Mouse (Mus musculus) thymus, postnatal 4 days (tissue): ENCODE measurements around the gene Fgfr2.

ENCODE experiments used
- DNase-seq: peaks from one replicate; pipeline ENCODE4 v3.0.0; 2021

Fgfr2 gene

GRCm38 (mm10) chr7:133123244-133123998 lies at the start of gene Fgfr2:
Gene Fgfr2 (minus strand): TSS chr7:133123350.
- peak; percentile 31 for DNase-seq

- no peak for DNase-seq
Observed at GRCm38 (mm10) chr7:133171403-133172032, 48.4 kb upstream of the Fgfr2 start.

GRCm38 (mm10) chr7:133168928-133169327 lies 45.8 kb upstream of the Fgfr2 start:
- no peak for DNase-seq

GRCm38 (mm10) chr7:133167903-133168302 lies 44.8 kb upstream of the Fgfr2 start:
- no peak for DNase-seq

- no peak for DNase-seq
Observed at GRCm38 (mm10) chr7:133164770-133165169, 41.6 kb upstream of the Fgfr2 start.

- DNase-seq, result no peak
Observed at GRCm38 (mm10) chr7:133163011-133163410, 39.9 kb upstream of the Fgfr2 start.

GRCm38 (mm10) chr7:133162131-133162530 lies 39.0 kb upstream of the Fgfr2 start:
- DNase-seq, result no peak

GRCm38 (mm10) chr7:133161362-133162080 lies 38.4 kb upstream of the Fgfr2 start:
- DNase-seq, result no peak

- no peak for DNase-seq
Observed at GRCm38 (mm10) chr7:133159519-133159918, 36.4 kb upstream of the Fgfr2 start.

- no peak for DNase-seq
Observed at GRCm38 (mm10) chr7:133155621-133156020, 32.5 kb upstream of the Fgfr2 start.

- DNase-seq, result no peak
Observed at GRCm38 (mm10) chr7:133154846-133155245, 31.7 kb upstream of the Fgfr2 start.

- DNase-seq, result no peak
Observed at GRCm38 (mm10) chr7:133139689-133140336, 16.7 kb upstream of the Fgfr2 start.

GRCm38 (mm10) chr7:133133552-133133951 lies 10.4 kb upstream of the Fgfr2 start:
- peak; percentile 50 for DNase-seq

GRCm38 (mm10) chr7:133132702-133133101 lies 9.6 kb upstream of the Fgfr2 start:
- no peak for DNase-seq

GRCm38 (mm10) chr7:133124701-133125485 lies 1.7 kb upstream of the Fgfr2 start:
- peak; percentile 11 for DNase-seq

GRCm38 (mm10) chr7:133123999-133124700 lies 1.0 kb upstream of the Fgfr2 start, which contains the start of gene Ctbp2:
Gene Ctbp2 (minus strand): TSS chr7:133124354.
- peak; percentile 70 for DNase-seq

- peak; percentile 25 for DNase-seq
Observed at GRCm38 (mm10) chr7:133122379-133123243, 539 bp downstream of the Fgfr2 start.

- DNase-seq, result peak; percentile 29
Observed at GRCm38 (mm10) chr7:133121661-133122378, 1.3 kb downstream of the Fgfr2 start.

- DNase-seq, result no peak
Observed at GRCm38 (mm10) chr7:133121080-133121607, 2.0 kb downstream of the Fgfr2 start.
